8 mouse cellular contexts compared by ENCODE assay signal in genomic region chr7:130762071-130762897, GRCm38 (mm10). TPM values are rescaled to one million over a fixed set of nuclear protein-coding genes. Genes with fewer than 3 reads are reported as not detected.
DNase-seq lines count a peak whose midpoint lies in the region; ATAC-seq and TF ChIP-seq lines count a peak whose summit lies in the region.

No protein-coding gene starts in this region.

- H3K27ac ChIP-seq in embryonic facial prominence, embryonic 12.5 days: 0 out of 2 replicates have a peak overlapping the region, but pooled peaks have one; percentile 24
- H3K27ac ChIP-seq in kidney, adult 2 months (ENCODE audit: insufficient read depth, low read depth, low read length): no peak overlapping the region
- no peak overlapping the region for H3K27ac ChIP-seq in limb, embryonic 11.5 days (replicated peaks; ENCODE audit: low read depth, low read length)
- peak overlapping the region; percentile 63 for H3K27ac ChIP-seq in midbrain, embryonic 15.5 days
- H3K27ac ChIP-seq in spleen, adult 2 months (ENCODE audit: insufficient read depth, low read length): no peak overlapping the region

- peak; percentile 79 for TF ChIP-seq CTCF in kidney, adult 2 months (conservative IDR thresholded peaks at IDR 0.05; ENCODE audit: insufficient read depth, insufficient read length, low read depth, low read length)
- peak; percentile 61; the same call in 1 of the 2 replicates for TF ChIP-seq CTCF in spleen, adult 2 months (IDR thresholded peaks at IDR 0.05; ENCODE audit: extremely low read depth, insufficient read depth, insufficient read length, insufficient replicate concordance)

- H3K36me3 ChIP-seq in embryonic facial prominence, embryonic 12.5 days: peaks cover 45% of the 10 kb centered on the region
- peaks cover 9% of the 10 kb centered on the region for H3K36me3 ChIP-seq in kidney, adult 2 months (ENCODE audit: control insufficient read depth, insufficient read depth, low read length)
- H3K36me3 ChIP-seq in limb, embryonic 11.5 days (ENCODE audit: control insufficient read depth, insufficient read depth, low read length): peaks cover 6% of the 10 kb centered on the region
- H3K36me3 ChIP-seq in midbrain, embryonic 15.5 days (replicated peaks): peaks cover 24% of the 10 kb centered on the region
- H3K36me3 ChIP-seq in spleen, adult 2 months (ENCODE audit: control insufficient read depth, insufficient read depth, low read length): no peaks in the 10 kb centered on the region

- H3K4me2 ChIP-seq in embryonic facial prominence, embryonic 12.5 days (replicated peaks): no peak overlapping the region
- H3K4me2 ChIP-seq in limb, embryonic 11.5 days (ENCODE audit: low read depth, severe bottlenecking): no peak overlapping the region
- no peak overlapping the region for H3K4me2 ChIP-seq in midbrain, embryonic 15.5 days

- DNase-seq in CD4-positive helper T cell, adult 2 months (ENCODE audit: low read depth, low spot score): peak; percentile 65
- peak; percentile 66 to 77 for DNase-seq in adrenal gland, postnatal 36 days
- DNase-seq in heart, adult 8-10 months (ENCODE audit: low spot score): peak; percentile 79
- DNase-seq in kidney, adult 2 months: peak; percentile 72
- peak; percentile 81 for DNase-seq in limb, embryonic 11.5 days (ENCODE audit: low spot score)
- peak; percentile 27 to 43 for DNase-seq in spleen, adult 2 months (ENCODE audit: low read depth in 1 of 2, low spot score in 2 of 2)

- H3K4me1 ChIP-seq in embryonic facial prominence, embryonic 12.5 days: peaks cover 4% of the 10 kb centered on the region; the same call in 1 of the 2 replicates
- peaks cover 3% of the 10 kb centered on the region; the same call in 1 of the 2 replicates for H3K4me1 ChIP-seq in kidney, adult 2 months (ENCODE audit: control insufficient read depth, insufficient read depth, low read length)
- H3K4me1 ChIP-seq in limb, embryonic 11.5 days (ENCODE audit: control insufficient read depth, insufficient read depth, low read length): no peaks in the 10 kb centered on the region
- no peaks in the 10 kb centered on the region for H3K4me1 ChIP-seq in midbrain, embryonic 15.5 days
- no peaks in the 10 kb centered on the region for H3K4me1 ChIP-seq in spleen, adult 2 months (ENCODE audit: control insufficient read depth, insufficient read depth, insufficient read length)

- peak; percentile 75 for ATAC-seq in embryonic facial prominence, embryonic 12.5 days (ENCODE audit: insufficient number of reproducible peaks, insufficient read depth, low FRiP score, low TSS enrichment)
- ATAC-seq in limb, embryonic 11.5 days (ENCODE audit: insufficient number of reproducible peaks, low FRiP score, low TSS enrichment, low read depth): peak; percentile 65
- peak; percentile 77 for ATAC-seq in midbrain, embryonic 15.5 days (replicated peaks)

- 35% methylated on average over 17 of the region's 17 CpGs for WGBS in embryonic facial prominence, embryonic 12.5 days
- 29% methylated on average over 17 of the region's 17 CpGs for WGBS in kidney, adult 2 months
- 44% methylated on average over 17 of the region's 17 CpGs for whole genome bisulfite sequencing in limb, embryonic 11.5 days
- 30% methylated on average over 17 of the region's 17 CpGs for WGBS in midbrain, embryonic 15.5 days
- WGBS in spleen, adult 2 months: 44% methylated on average over 17 of the region's 17 CpGs

- no peak for TF ChIP-seq POLR2A in kidney, adult 2 months (IDR thresholded peaks at IDR 0.05; ENCODE audit: low read depth, low read length)
- no peak for TF ChIP-seq POLR2A in spleen, adult 2 months (IDR thresholded peaks at IDR 0.05; ENCODE audit: low read depth, low read length)

- no peaks in the 10 kb centered on the region for H3K9me3 ChIP-seq in embryonic facial prominence, embryonic 12.5 days
- no peaks in the 10 kb centered on the region for H3K9me3 ChIP-seq in limb, embryonic 11.5 days (ENCODE audit: control insufficient read depth, low read length)
- H3K9me3 ChIP-seq in midbrain, embryonic 15.5 days: no peaks in the 10 kb centered on the region

- H3K9ac ChIP-seq in embryonic facial prominence, embryonic 12.5 days: no peak overlapping the region
- no peak overlapping the region for H3K9ac ChIP-seq in limb, embryonic 11.5 days (ENCODE audit: low read length)
- no peak overlapping the region for H3K9ac ChIP-seq in midbrain, embryonic 15.5 days

- no peaks in the 10 kb centered on the region for H3K27me3 ChIP-seq in embryonic facial prominence, embryonic 12.5 days
- H3K27me3 ChIP-seq in kidney, adult 2 months (replicated peaks; ENCODE audit: control insufficient read depth, insufficient read depth, low read length): no peaks in the 10 kb centered on the region
- H3K27me3 ChIP-seq in limb, embryonic 11.5 days (ENCODE audit: control insufficient read depth, insufficient read depth, low read length): no peaks in the 10 kb centered on the region
- H3K27me3 ChIP-seq in midbrain, embryonic 15.5 days (replicated peaks): no peaks in the 10 kb centered on the region
- no peaks in the 10 kb centered on the region for H3K27me3 ChIP-seq in spleen, adult 2 months (ENCODE audit: control insufficient read depth, insufficient read depth, low read length)

- H3K4me3 ChIP-seq in embryonic facial prominence, embryonic 12.5 days: no peak overlapping the region
- H3K4me3 ChIP-seq in kidney, adult 2 months (ENCODE audit: insufficient read depth, low read depth, low read length): no peak overlapping the region
- H3K4me3 ChIP-seq in limb, embryonic 11.5 days (ENCODE audit: low read depth, low read length): no peak overlapping the region
- no peak overlapping the region for H3K4me3 ChIP-seq in midbrain, embryonic 15.5 days
- H3K4me3 ChIP-seq in spleen, adult 2 months (ENCODE audit: extremely low read depth, insufficient read depth, insufficient read length): no peak overlapping the region

RNA-seq across cellular contexts. Expression of gene Btbd16, which starts 11.6 kb away (rescaled TPM):
- total RNA-seq in adrenal gland, postnatal 36 days (2021): not detected
- polyA plus RNA-seq in embryonic facial prominence, embryonic 12.5 days (2016; fragmentation: Nextera tagmentation; extraction: Ambion mirVana): 0.04 TPM in 1 of 2 replicates, not detected in the other
- total RNA-seq in heart, adult 8-10 months (2022): not detected
- 0.06 and 0.12 TPM in 2 replicates for polyA plus RNA-seq in kidney, adult 2 months (2012; rRNA removed)
- 0.16 TPM in 1 of 2 replicates, not detected in the other for polyA plus RNA-seq in limb, embryonic 11.5 days (2014; fragmentation: Nextera tagmentation; extraction: Ambion mirVana)
- not detected in 2 replicates for polyA plus RNA-seq in midbrain, embryonic 15.5 days (2015; fragmentation: Nextera tagmentation; extraction: Ambion mirVana)
- polyA plus RNA-seq in spleen, adult 2 months (2012; rRNA removed): 0.16 and 0.20 TPM in 2 replicates

Comparison
In these comparisons a context has a peak if more than half of its experiments do, and no peak if none do; other contexts are left out.
1. H3K27ac ChIP-seq: peak in embryonic facial prominence, embryonic 12.5 days (single experiment) and midbrain, embryonic 15.5 days (single experiment); none in kidney, adult 2 months (single experiment), limb, embryonic 11.5 days (single experiment) and spleen, adult 2 months (single experiment).
2. Peak in every context shown above with its lines, with median percentiles within 50 percentile points of each other: DNase-seq and ATAC-seq.